Mouse (Mus musculus) left cerebral cortex, postnatal 4 days (tissue): ENCODE results near the gene Hibch. TPM values are rescaled to one million over a fixed set of nuclear protein-coding genes. Genes with fewer than 3 reads are reported as not detected.
"Not testable (repeated sequence)": the region's sequence is repeated elsewhere in the genome, so short reads cannot be mapped to it uniquely, and the experiment has no call there.

Source experiments
- DNase-seq: peaks from one replicate; pipeline ENCODE4 v3.0.0-alpha.2; 2022
- intact Hi-C: fragments of 180-260 bp; cut with DNase I; formaldehyde crosslinking; loops from one replicate; pipeline ENCODE4 v1.15.1; 2025
- total RNA-seq, 2 experiments: library from RNA; stranded (reverse); gene quantifications; 2 replicates each; pipeline ENCODE4 v1.2.3; 2021

Hibch gene
- total RNA-seq, result 10 to 100 TPM; 12.9 to 14.3 TPM

DNA sequence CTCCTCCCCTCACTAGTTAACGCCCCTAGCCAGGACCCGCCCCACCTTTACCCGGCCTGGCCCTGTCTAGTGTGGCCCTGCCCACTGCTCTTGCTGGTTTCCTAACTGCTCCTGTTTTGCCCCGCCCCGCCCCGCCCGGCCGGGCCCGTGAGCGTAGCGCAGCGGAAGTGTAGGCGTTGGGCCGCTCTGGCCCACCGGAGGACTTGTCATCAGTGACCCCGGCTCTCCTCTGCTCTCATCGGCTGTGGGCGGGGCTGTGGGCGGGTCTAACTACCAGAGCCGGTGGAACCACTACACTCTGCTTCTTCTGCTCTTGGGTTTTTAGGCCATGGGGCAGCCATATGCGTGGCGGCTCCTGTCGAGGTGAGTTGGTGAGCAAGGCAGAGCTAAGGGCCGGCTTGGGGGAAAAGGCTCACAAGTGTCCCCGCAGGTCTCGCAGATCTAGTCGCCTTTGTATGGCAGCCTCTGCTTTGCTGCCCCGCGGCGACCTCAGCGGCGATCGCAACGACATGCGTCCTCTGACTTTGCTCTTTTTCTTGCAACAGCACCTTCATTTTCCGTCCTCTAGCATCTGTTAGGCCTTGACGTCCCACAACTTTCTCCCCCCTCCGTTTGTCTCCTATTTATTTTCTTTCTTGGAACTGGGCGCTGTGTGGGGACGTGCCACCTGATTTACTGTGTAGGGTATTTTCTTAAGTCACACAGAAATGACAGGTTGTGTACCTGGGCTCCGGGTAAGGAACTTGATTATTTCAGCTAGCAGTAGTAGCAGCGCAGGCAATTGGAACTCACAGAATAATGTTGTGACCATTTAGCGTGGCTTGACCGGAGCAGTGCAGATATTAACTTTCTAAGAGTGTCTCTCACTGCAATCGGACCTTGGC lies at the start of gene Hibch:
Gene Hibch, plus strand, starts transcription at position 148 of the 884 bp plus-strand sequence.
- intact Hi-C loops, result no loop called here
- peak; percentile 99 for DNase-seq

DNA sequence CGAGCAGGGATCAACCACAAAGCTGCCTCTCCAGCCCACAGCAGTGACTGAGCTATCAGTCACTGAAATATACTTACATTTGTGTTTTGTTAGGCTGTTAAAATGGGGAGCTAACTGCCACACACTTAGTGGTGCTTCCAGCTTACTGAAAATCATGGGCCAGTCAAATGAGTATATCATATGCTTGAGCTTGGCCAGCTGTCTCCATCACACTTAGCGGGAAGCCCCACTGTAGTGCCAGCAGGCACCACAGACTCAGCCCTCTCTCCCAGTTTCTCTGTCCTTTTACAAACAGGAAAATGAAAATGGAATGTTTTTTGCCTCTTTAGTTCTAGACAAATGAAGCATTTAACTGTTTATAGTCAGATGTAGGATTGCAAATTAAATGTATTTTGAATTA lies 48.8 kb upstream of the Hibch start:
- DNase-seq, result no peak
- intact Hi-C loops, result no loop called here

DNA sequence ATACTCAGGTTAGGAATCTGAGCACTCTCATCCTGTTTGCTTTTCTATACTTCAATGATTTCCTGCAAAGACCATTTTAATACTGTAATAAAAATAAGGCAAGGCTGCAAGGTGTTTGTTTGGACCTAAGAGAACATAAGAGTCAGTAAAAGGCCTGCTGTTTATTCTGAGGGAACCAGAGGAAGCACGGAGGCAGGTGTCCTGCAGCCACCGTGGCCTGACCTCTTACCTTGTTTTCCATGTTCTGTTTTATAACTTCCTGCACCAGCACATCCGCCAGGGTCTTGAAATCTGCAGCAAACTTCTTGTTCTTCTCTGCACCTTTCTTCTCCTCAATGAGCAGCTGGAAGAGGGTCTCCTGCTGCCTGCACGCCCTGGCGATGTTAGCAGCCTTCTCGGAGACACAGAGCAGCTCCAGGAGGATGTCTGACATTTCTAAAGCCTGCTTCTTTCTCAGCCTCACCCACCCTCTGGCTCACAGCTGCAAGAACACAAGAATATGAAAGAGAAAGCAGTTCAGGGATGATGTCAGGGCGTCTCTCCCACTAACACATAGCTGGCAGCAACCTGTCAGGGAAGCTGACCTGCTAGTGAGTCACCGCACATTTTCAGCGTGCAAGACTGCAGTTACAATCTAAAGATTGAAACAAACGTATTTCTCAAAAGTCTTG lies 45.5 kb upstream of the Hibch start:
- no peak for DNase-seq
- intact Hi-C loops, result no loop called here

DNA sequence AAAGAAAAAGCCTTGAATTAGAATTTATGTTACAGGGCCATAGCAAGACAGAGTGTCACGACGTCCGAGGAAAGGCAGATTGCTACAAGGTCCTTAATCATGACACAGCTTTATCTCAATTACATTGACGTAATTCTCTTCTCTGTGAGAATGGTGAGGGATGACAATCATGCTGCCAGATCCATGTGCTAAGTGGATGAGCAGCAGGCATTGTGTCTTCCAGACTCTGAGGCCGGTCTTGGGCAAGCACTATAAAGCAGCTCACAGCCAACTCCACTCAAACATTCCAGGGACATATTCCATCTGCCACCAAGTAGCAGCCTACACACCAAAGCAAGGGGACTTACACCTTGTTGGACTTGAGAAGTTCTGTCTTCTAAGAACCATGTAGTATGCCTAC lies 45.0 kb upstream of the Hibch start:
- intact Hi-C loops, result no loop called here

DNA sequence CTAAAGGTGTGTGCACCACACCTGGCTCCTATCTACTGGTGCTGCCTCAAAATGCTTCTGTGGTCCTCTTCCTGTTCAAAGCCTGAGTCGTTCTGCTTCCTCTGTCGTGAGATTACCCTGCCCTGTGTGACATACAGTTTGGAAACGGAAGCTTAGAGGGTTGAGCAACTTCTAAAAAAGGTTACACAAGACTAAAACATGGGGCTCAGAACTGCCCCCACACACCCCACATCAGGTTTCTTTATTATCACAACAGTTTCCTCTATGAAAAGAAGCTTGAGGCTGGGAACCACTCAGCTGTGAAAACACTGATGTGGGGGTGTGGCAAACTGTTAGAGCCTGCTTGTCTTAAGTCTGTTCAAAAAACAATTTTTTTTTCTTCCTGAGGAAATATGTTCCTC lies 44.4 kb upstream of the Hibch start:
- intact Hi-C loops, result no loop called here
- DNase-seq, result no peak

More for the DNA sequence above, 45.0 kb upstream of the Hibch start:
- no peak for DNase-seq

DNA sequence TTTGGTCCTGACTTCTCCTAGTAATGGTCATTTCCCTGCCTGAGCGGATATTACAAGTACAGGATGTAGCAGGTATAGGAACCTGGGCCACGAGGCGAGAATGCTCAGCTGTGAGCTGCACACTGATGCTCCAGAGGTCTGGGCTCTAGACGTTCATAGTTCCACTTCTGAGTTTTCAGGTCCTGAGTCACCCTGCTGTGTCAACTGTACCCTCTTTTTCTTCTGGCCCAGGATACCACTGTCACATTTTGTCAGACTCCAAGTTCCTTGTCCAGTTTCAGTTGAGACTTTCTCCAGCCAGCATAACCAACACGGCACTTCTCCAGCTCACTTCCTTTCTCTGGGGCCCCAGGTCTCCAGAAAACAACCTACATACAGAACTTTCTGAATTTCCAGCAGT lies 43.1 kb upstream of the Hibch start:
- DNase-seq, result no peak
- intact Hi-C loops, result no loop called here

DNA sequence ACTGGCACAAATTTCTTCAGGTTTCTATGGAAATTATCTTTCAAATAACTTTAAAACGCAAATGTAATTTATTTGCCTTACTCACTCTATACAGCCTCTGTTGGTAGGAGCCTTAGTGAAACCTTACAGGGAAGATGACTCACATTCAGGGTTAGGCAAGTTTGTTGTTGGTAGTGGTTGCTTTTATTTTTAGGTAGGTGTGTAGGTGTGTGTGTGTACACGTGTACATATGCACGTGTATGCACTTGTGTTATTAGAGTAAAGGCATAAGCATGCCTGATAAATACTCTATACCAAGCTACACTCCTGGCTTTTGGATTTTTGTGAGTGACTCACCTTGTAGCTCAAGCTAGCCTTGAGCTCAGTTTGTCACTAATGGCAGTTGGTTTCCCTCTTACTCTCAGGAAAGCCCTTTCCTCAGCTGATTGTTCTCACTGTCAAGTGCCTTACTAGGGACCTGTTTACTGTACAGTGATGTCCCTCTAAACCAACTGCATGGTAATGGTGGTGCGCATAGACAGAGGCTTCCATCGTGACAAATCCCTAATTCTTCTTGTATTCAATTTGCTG lies 42.2 kb upstream of the Hibch start:
- intact Hi-C loops, result no loop called here
- DNase-seq, result no peak

DNA sequence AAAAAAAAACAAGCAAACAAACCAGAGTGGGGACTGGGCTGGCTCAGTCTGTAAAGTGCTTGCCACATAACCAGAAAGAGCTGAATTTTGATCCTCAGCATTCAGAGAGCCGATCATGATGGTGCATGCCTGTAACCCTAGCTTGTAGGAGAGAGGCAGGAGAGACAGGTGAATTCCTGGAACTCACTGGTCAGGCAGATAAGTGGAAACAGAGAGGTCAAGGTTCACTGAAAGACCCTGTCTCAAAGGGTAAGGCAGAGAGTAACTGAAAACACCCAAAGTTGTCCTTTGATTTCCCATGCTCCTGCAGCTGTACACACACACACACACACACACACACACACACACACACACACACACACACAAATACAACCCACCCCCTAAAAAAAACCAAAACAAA lies 39.7 kb upstream of the Hibch start:
- intact Hi-C loops, result no loop called here

DNA sequence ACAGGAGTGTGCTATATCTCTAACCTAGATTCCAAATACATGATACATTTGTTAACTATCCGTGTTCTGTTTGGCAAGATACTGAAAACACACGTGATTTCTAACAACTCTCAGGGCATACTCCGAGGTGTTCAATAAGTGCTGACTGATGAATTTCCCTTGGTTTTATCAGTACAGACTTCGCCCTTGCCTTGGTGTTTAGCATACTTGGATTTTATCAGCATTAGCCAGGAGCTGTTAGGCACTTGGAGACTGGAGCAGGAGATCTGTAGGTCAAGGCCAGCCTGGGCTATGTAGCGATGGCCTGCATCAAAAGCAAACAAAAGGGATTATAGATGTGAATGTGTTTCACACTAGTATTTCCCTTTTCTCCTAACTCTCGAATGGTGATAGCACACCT lies 36.3 kb upstream of the Hibch start:
- intact Hi-C loops, result no loop called here
- no peak for DNase-seq

More for the DNA sequence above, 39.7 kb upstream of the Hibch start:
- no peak for DNase-seq

DNA sequence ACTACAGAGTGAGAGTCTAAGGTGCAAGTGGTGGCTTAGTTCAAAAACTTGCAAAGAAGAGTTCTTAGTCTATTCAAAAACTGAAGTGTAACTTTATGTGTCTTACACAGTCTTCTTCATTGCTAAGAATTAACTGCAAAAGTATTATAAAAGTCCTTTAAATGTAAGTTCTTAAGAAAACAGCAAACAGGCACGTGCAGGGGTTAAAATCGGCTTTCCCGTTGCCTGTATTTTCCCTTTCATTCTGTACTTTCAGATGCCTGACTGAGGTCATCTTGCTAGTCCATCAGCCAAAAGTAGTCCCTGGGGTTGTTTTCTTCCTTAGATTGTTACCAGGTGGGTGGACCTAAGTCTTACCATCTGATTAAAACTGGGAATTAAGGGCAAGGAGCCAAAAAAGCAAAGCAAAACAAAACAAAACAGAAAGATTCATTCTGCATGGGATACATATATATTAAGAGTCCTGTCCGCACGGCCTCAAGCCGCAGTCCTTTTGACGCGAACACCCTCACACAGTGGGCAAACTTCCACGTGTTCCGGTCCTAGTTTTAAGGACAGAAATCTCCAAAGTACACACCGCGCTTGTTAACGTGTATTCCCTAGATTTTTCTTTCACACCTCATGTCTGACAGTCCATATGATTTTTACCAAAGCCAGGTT lies 28.4 kb upstream of the Hibch start:
- no peak for DNase-seq
- intact Hi-C loops, result no loop called here

DNA sequence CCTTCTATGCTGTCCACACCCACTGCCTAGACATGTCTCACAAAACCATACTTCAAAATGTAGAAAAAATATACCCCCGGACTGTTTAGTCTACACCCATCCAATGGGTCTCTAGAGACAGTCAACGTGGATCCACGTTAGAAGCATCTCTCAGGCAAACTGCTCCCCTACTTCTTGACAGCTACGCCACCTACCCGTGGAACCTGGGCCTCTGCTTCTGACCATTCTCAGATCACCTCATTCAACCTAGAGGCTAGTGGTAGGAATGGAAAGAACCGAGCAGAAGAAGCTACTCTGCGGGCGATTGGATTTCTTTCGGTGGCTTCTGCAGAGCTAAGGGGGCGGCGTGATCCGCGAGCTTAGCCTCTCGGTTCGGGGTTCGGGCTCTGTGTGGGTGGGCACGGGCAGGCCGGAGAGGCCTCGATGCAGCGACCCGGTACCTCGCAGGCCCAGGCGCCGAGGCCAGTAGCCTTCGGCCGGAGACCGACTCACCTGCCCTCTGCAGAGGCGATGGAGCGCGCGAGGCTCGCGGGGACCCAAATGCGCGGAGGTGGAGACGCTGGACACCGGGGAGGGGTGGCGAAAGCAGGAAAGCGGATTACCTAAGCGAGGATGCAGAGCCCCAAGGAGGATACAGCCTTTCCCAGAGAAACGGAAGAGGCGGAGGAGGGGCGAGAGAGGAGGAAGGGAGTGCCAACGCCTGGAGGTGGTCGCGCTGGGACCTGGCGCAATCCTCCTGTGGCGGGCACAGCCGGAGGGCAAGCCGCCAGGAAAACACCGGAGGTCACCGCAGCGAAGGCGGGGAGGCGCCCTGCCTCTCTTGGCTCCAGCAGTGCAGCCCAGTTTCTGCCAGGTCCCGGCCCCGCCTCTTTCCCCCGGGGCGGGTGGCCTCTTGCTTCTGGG lies 27.6 kb upstream of the Hibch start, which contains the start of gene Inpp1:
Gene Inpp1, minus strand, starts transcription at position 779 of the 903 bp plus-strand sequence.
- intact Hi-C loops, result no loop called here
- peak; percentile 77 for DNase-seq

DNA sequence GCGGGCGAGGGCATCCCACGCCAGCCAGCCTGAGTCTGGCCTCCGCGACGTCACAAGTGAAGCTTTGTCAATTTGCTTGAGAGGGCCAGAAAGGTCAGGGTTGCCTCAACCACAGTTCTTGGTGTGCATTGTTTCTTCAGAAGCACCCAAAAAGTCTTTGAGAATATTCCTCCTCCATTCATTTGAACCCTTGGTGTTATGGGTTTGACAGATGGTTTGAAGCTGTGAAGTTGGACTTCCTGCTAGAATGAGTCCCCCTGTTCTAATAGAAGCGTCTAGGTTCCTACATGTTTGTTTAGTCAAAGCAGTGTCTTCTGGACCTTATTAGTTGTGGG lies 26.9 kb upstream of the Hibch start:
- intact Hi-C loops, result no loop called here
- no peak for DNase-seq

DNA sequence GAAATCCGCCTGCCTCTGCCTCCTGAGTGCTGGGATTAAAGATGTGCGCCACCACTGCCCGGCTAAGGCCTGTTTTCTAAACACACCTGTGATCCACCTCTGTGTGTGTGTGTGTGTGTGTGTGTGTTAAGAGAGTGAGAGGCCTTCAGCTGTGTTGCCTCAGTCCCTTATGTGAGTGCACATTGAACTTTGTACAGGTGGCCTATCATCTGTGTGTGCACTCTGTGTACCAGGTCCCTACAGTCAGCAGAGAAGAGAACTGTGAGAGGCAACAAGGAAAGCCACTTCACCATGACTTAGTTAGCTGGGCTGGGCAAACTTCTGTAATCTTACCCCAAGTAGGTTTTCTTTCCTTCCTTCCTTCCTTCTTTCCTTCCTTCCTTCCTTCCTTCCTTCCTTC lies 5.6 kb upstream of the Hibch start:
- DNase-seq, result no peak
- intact Hi-C loops, result no loop called here

DNA sequence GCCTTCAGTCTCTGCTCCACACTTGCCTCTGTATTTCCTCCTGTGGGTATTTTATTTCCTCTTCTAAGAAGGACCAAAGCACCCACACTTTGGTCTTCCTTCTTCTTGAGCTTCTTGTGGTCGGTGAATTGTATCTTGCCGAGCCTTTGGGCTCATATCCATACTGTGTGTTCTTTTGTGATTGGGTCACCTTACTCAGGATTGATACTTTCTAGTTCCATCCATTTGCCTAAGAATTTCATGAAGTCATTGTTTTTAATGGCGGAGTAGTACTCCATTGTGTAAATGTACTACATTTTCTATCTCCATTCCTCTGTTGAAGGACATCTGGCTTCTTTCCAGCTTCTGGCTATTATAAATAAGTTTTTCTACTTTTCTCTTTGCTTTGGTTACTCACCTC lies 375 bp upstream of the Hibch start:
- intact Hi-C loops, result no loop called here
- no peak for DNase-seq

DNA sequence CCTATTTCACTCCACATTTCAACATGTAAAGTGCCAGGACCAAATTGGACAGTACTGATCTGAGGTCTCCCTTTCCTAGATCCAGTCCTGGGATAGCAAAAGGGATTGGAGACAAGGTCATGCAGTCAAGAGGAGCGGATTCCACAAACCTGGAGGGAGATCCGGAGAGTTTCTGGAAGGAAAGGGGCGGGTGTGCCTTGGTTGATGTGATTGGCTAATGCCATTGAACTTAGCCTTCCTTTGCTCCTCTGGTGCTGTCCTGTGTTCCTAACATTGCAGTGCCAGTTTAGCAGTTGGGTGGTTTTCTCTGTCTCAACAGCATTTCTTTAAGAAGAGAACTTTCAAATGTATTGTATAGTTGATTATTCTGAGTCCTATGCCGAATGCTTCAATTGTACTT lies 1.8 kb downstream of the Hibch start:
- intact Hi-C loops, result no loop called here
- no peak for DNase-seq

DNA sequence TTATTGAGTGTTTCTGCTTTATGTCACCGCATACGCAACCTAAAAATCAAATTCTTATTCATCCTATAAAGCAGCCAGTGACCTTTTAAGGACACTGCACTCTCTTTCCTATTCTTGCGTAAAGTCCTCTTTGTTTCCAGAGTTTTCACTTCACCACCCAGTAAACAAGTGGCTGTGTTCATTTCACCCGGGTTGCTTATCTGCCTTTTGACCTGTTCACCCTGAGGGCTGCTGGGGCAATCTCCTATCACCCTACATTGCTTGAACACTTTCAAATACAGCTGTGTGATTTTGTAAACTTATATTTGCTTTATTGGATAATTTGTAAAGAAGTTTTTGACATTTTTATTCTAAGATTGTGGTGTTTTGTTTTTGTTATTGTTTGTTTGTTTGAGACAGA lies 4.7 kb downstream of the Hibch start:
- DNase-seq, result no peak
- intact Hi-C loops, result no loop called here

DNA sequence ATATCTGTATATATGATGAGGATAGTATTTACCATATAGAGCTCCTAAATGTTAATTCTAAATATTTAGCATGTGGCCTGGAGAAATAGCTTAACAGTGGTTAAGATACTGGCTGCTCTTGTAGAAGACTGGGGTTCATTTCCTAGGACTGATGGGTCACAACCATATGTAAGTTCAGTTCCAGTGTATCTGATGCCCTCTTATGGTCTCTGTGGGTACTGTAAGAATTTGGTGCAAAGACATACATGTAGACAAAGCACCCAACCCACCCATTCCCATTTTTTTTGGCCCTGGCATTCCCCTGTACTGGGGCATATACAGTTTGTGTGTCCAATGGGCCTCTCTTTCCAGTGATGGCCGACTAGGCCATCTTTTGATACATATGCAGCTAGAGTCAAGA lies 9.3 kb downstream of the Hibch start:
- intact Hi-C loops, DNase-seq: not testable (repeated sequence)

DNA sequence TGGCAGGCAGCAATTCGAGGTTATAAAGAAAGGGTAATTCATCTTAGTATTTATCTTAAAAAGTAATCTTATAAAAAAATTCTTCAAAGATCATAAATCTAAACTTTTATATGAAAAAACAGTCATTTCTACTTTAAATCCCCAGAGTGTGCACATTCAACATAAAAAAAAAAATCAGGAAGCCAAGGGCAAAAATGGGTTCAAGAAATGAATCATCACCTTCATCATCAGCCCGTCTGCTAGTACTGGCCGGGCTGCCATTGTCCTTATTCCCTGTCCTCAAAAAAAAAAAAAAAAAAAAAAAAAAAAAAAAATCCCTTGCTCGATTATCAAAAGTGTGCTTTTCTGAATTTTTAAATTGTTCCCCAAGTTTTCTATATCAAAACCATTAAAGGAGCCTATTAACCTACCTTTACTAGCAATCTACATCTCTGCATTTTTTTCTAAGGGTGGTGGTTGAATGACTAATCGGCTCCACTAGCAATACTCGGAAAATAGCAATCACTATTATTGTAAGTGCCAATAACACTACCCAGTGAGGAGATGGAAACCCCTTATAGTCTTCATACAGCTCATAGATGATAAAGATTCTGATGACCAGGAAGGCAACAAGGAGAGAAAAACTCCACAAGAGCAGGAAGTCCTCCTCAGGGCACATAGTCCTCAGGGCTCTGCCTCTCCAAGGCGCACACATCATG lies 11.3 kb downstream of the Hibch start:
- intact Hi-C loops, result no loop called here
- DNase-seq, result no peak

DNA sequence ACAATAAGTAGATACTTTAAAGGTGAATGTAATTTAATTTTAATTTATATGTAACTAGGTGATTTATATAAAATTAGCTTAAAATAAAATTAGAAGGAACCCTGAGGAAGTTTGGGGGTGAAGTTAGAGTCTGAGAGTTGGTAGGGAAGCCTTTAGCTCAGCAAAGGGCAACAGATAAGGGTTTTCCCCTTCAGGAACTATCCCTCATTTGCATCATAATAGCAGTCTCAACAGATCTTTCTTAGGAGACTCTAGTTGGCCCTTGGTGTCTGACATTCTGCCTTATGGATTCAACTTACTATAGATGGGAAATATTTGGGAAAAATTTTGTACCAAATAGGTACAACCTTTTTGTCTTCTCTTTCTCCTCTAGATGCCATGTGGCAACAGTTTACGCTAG lies 19.5 kb downstream of the Hibch start:
- intact Hi-C loops, result no loop called here
- no peak for DNase-seq

DNA sequence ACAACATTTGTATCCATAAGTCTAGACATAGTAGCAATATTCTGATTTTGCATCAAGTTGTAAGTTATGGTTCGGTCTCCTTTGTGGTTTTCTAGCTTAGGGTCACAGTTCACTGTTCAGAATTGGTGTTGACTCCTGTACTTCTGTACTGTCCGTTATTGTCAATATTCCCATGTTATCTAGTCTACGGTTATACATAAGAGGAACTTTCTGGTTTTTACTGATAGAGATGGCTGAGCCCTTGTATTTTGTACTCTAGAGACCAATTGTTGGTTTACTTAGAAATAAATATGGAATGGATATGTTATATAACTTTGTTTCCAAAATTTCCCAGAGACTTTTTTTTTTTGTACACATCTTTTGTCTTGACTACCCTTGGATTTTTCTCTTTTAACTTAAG lies 21.3 kb downstream of the Hibch start:
- no peak for DNase-seq
- intact Hi-C loops, result no loop called here
